Mouse (Mus musculus): ENCODE results near the gene Sgms1. TPM values are rescaled to one million over a fixed set of nuclear protein-coding genes. Genes with fewer than 3 reads are reported as not detected.

The Sgms1 gene
- polyA plus RNA-seq, 1 experiment from 2014 or later, result 14.3 TPM

DNA sequence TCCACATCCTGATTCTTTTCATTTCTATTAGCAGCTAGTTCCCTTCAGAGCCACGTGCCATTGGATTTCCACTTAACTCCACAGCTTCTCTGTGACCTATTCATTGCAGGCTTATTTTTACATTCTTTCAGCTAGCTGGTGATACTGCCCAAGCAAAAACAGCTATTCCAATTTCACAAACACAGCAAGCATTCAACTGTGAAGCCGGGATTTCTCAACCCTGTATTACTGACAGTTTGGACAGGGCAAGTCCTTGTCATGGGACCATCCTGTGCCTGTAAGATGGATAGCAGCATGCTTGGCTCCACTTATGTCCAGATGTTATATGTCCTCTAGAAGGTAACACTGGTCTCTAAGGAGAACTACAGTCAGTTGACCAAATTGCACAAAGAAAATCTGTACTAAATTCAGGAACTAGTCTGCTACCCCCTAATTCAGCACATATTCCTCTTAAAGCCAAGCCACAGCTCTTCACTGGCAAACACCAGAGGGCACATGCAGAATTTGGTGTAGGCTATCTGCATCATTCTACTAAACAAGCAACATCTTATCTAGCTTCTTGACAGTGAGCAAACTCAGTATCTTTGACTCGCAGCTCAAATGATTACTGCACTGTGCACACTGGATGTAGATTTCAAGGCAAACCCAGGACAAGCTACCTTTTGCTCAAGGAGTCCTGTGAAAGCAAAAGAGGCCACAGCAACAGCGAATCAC lies 189.5 kb downstream of the Sgms1 start:
- 92% methylated on average over 4 of the region's 4 CpGs for WGBS
- no peaks in the 10 kb centered on the region for H3K27me3 ChIP-seq (ENCODE audit: low read depth, poor library complexity, severe bottlenecking)
- H3K9me3 ChIP-seq (replicated peaks), result no peaks in the 10 kb centered on the region
- no peaks in the 10 kb centered on the region for H3K36me3 ChIP-seq
- no peak overlapping the region for H3K4me3 ChIP-seq
- no peak overlapping the region for H3K27ac ChIP-seq
- no peak for DNase-seq (ENCODE audit: low spot score)
- H3K4me1 ChIP-seq, result 0 out of 2 replicates have a peak, but pooled peaks cover 6% of the 10 kb centered on the region

DNA sequence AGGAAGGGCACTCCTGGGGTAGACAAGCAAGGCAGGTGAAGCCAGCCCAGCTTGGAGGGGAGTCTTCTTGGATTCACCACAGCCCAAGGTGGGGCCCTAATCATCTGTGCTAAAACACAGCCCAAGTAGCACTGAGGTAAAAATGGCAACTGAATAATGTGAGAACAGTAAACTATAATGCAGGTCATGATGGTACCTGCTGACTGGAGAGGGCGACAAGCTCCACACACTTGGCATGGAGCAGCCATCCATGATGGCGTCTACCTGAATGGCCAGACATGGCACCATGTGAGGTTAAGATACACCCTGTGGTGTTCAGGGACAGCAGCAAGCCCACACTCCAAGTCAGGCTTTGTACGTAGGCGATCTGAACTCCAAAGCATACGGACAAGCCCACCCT lies 190.4 kb downstream of the Sgms1 start:
- Histone ChIP-seq H3K27ac (no peak overlapping the region), H3K4me1 (0 out of 2 replicates have a peak, but pooled peaks cover 6% of the 10 kb centered on the region), H3K27me3 (ENCODE audit: low read depth, poor library complexity, severe bottlenecking) (no peaks in the 10 kb centered on the region), H3K4me3 (no peak overlapping the region), H3K9me3 (replicated peaks) (no peaks in the 10 kb centered on the region), H3K36me3 (no peaks in the 10 kb centered on the region)
- 95% methylated on average over 5 of the region's 5 CpGs for WGBS
- no peak for DNase-seq (ENCODE audit: low spot score)

DNA sequence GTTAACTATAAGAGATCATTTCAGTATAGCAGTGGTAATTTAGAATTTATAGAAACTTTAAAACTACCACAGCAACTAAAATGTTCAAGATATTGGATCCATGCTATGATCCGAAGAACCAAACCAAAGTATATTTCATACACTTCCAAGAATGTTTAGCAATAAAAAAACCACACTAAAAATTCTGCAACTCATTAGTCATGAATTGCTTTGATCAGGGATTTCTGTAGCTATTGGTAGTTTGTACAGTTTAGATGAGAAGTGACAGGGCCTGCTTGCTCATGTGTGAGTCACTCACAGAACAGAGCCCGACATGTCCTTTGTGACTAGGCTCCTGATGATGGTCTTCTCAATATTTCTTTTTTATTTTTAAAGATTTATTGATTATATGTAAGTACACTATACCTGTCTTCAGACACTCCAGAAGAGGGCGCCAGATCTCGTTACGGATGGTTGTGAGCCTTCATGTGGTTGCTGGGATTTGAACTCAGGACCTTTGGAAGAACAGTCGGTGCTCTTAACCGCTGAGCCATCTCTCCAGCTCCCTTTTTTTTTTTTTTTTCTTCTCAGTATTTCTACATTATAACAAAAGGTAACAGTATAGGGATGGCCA lies 190.9 kb downstream of the Sgms1 start:
- Histone ChIP-seq H3K9me3 (replicated peaks) (no peaks in the 10 kb centered on the region), H3K36me3 (no peaks in the 10 kb centered on the region), H3K4me1 (0 out of 2 replicates have a peak, but pooled peaks cover 6% of the 10 kb centered on the region), H3K27me3 (ENCODE audit: low read depth, poor library complexity, severe bottlenecking) (no peaks in the 10 kb centered on the region), H3K27ac (no peak overlapping the region), H3K4me3 (no peak overlapping the region)
- no peak for DNase-seq (ENCODE audit: low spot score)
- 95% methylated on average over 7 of the region's 7 CpGs for WGBS

GRCm38 (mm10) chr19:32196976-32197819 lies 192.3 kb downstream of the Sgms1 start:
- no peak overlapping the region for H3K27ac ChIP-seq
- H3K9me3 ChIP-seq (replicated peaks), result no peaks in the 10 kb centered on the region
- 0 out of 2 replicates have a peak, but pooled peaks cover 4% of the 10 kb centered on the region for H3K4me1 ChIP-seq
- no peaks in the 10 kb centered on the region for H3K36me3 ChIP-seq
- DNase-seq (ENCODE audit: low spot score), result no peak
- H3K4me3 ChIP-seq, result no peak overlapping the region
- no peaks in the 10 kb centered on the region for H3K27me3 ChIP-seq (ENCODE audit: low read depth, poor library complexity, severe bottlenecking)
- 76% methylated on average over 15 of the region's 15 CpGs for WGBS

DNA sequence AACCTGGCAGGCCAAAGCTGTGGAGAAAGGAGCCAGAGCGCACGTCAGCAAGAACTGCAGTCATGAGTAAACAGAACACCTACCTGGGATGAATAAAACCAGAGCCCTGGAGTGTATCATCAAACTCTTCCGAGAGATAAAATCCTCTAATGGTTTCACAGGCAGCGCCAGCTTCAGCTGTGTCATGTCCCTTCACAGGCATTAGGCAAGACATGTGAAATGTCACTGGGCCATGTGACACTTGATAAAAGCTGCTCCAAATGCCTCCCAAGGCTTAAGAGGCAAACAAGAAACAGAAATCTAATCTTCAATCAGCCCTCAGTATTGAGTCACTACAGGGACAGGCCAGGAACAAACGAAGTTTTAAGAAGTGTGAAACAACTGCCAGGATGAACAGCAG lies 193.3 kb downstream of the Sgms1 start:
- Histone ChIP-seq H3K36me3 (no peaks in the 10 kb centered on the region), H3K27me3 (ENCODE audit: low read depth, poor library complexity, severe bottlenecking) (no peaks in the 10 kb centered on the region), H3K27ac (no peak overlapping the region), H3K4me3 (no peak overlapping the region), H3K4me1 (0 out of 2 replicates have a peak, but pooled peaks cover 4% of the 10 kb centered on the region), H3K9me3 (replicated peaks) (no peaks in the 10 kb centered on the region)
- no peak for DNase-seq (ENCODE audit: low spot score)
- WGBS, result 38% methylated on average over 5 of the region's 5 CpGs

GRCm38 (mm10) chr19:32194863-32195262 lies 194.7 kb downstream of the Sgms1 start:
- H3K9me3 ChIP-seq (replicated peaks), result no peaks in the 10 kb centered on the region
- no peaks in the 10 kb centered on the region for H3K36me3 ChIP-seq
- H3K27me3 ChIP-seq (ENCODE audit: low read depth, poor library complexity, severe bottlenecking), result no peaks in the 10 kb centered on the region
- H3K4me3 ChIP-seq, result no peak overlapping the region
- 0 out of 2 replicates have a peak, but pooled peaks cover 4% of the 10 kb centered on the region for H3K4me1 ChIP-seq
- no peak for DNase-seq (ENCODE audit: low spot score)
- 29% methylated on average over 1 of the region's 1 CpGs for WGBS
- no peak overlapping the region for H3K27ac ChIP-seq

DNA sequence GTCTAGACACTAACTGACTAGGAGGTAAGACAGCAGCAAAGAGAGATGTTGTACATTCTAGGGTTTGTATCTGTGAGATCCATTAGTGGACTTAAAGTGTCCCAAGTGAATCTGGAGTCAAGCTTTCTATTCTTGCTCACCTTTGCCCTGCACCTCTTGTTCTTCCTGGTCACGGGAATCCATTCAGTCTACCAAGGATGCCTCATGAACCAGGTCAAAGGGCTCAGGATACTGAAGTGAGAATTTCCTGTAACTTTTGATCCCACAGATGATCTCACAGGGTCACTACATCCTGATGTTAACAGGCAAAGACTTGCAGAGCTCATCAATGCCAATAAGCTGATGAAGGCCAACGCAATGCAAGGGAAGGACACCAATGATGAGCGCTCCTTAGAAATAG lies 195.4 kb downstream of the Sgms1 start:
- 95% methylated on average over 3 of the region's 3 CpGs for WGBS
- no peaks in the 10 kb centered on the region for H3K36me3 ChIP-seq
- no peaks in the 10 kb centered on the region for H3K27me3 ChIP-seq (ENCODE audit: low read depth, poor library complexity, severe bottlenecking)
- H3K9me3 ChIP-seq (replicated peaks), result no peaks in the 10 kb centered on the region
- H3K4me1 ChIP-seq, result 0 out of 2 replicates have a peak, but pooled peaks cover 4% of the 10 kb centered on the region
- no peak for DNase-seq (ENCODE audit: low spot score)
- H3K4me3 ChIP-seq, result no peak overlapping the region
- no peak overlapping the region for H3K27ac ChIP-seq

GRCm38 (mm10) chr19:32191596-32191995 lies 197.9 kb downstream of the Sgms1 start:
- no peak overlapping the region for H3K4me3 ChIP-seq
- 89% methylated on average over 3 of the region's 3 CpGs for WGBS
- H3K27ac ChIP-seq, result no peak overlapping the region
- H3K4me1 ChIP-seq, result 0 out of 2 replicates have a peak, but pooled peaks cover 4% of the 10 kb centered on the region
- no peak for DNase-seq (ENCODE audit: low spot score)
- H3K9me3 ChIP-seq (replicated peaks), result no peaks in the 10 kb centered on the region
- H3K36me3 ChIP-seq, result no peaks in the 10 kb centered on the region
- no peaks in the 10 kb centered on the region for H3K27me3 ChIP-seq (ENCODE audit: low read depth, poor library complexity, severe bottlenecking)

DNA sequence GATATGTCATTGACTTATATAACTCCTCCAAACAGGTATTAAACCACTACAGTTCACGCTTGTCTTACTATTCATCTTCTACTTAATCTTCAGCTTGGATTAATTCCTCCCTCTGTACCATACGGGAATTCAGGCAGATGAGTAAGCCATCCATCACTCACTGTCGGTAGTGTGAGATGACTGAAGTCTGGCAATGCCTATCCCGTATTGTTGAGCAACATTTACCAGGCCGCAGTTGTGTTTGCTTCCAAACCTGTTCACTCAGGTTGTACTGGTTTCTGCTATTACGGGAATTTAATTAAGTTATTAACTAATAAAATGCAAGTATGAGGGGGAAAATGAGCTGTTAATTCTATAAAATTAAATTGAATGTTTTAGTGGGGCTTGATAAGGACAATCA lies 199.6 kb downstream of the Sgms1 start:
- no peak for DNase-seq (ENCODE audit: low spot score)
- Histone ChIP-seq H3K27ac (no peak overlapping the region), H3K4me1 (no peaks in the 10 kb centered on the region), H3K36me3 (no peaks in the 10 kb centered on the region), H3K27me3 (ENCODE audit: low read depth, poor library complexity, severe bottlenecking) (no peaks in the 10 kb centered on the region), H3K9me3 (replicated peaks) (no peaks in the 10 kb centered on the region), H3K4me3 (no peak overlapping the region)
- WGBS, result 88% methylated on average over 6 of the region's 6 CpGs

- no peaks in the 10 kb centered on the region for H3K4me1 ChIP-seq
- H3K9me3 ChIP-seq (replicated peaks), result no peaks in the 10 kb centered on the region
- no peak overlapping the region for H3K4me3 ChIP-seq
- no peak for DNase-seq (ENCODE audit: low spot score)
- WGBS, result 89% methylated on average over 5 of the region's 5 CpGs
- H3K27me3 ChIP-seq (ENCODE audit: low read depth, poor library complexity, severe bottlenecking), result no peaks in the 10 kb centered on the region
- no peaks in the 10 kb centered on the region for H3K36me3 ChIP-seq
- no peak overlapping the region for H3K27ac ChIP-seq
These were observed 200.5 kb downstream of the Sgms1 start for GRCm38 (mm10) chr19:32189036-32189436.

DNA sequence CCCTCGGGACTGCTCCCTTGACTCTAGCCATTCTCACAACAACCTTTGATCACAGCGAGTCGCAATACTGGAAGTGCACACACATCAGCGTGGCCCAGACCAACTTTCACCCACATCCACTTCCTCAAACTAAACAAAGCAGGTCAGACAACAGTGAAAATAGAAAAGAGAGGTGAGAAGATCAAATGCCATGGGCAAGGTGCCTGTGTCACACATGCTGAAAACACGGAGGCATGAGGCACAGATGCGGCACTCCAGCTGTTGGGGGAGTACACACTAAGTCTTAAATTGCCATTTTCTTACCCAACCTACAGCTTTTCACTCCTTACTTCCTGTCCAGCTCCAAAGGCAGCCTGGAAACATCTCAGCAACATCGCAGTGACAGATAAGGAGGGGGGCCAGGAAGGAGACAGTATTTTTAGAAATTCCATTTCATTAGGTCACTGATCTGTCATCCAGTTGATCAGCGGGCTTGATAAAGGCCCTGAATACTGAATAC lies 202.9 kb downstream of the Sgms1 start:
- Histone ChIP-seq H3K27ac (no peak overlapping the region), H3K27me3 (ENCODE audit: low read depth, poor library complexity, severe bottlenecking) (no peaks in the 10 kb centered on the region), H3K4me1 (no peaks in the 10 kb centered on the region), H3K9me3 (replicated peaks) (no peaks in the 10 kb centered on the region), H3K36me3 (no peaks in the 10 kb centered on the region), H3K4me3 (no peak overlapping the region)
- WGBS, result 84% methylated on average over 8 of the region's 8 CpGs
- no peak for DNase-seq (ENCODE audit: low spot score)

GRCm38 (mm10) chr19:32183005-32183404 lies 206.5 kb downstream of the Sgms1 start:
- WGBS, result 94% methylated on average over 4 of the region's 4 CpGs
- Histone ChIP-seq H3K36me3 (no peaks in the 10 kb centered on the region), H3K27ac (no peak overlapping the region), H3K4me3 (no peak overlapping the region), H3K27me3 (ENCODE audit: low read depth, poor library complexity, severe bottlenecking) (no peaks in the 10 kb centered on the region), H3K4me1 (no peaks in the 10 kb centered on the region), H3K9me3 (replicated peaks) (no peaks in the 10 kb centered on the region)
- no peak for DNase-seq (ENCODE audit: low spot score)

- WGBS, result 94% methylated on average over 5 of the region's 5 CpGs
- Histone ChIP-seq H3K36me3 (no peaks in the 10 kb centered on the region), H3K4me3 (no peak overlapping the region), H3K9me3 (replicated peaks) (no peaks in the 10 kb centered on the region), H3K27me3 (ENCODE audit: low read depth, poor library complexity, severe bottlenecking) (no peaks in the 10 kb centered on the region), H3K4me1 (no peaks in the 10 kb centered on the region), H3K27ac (no peak overlapping the region)
- DNase-seq (ENCODE audit: low spot score), result no peak
These were observed 207.0 kb downstream of the Sgms1 start for GRCm38 (mm10) chr19:32182471-32182870.

Data from limb, embryonic 10.5 days (tissue).